Mouse (Mus musculus): ENCODE results near the gene Actl11. TPM values are rescaled to one million over a fixed set of nuclear protein-coding genes. Genes with fewer than 3 reads are reported as not detected.

Gene Actl11
- polyA plus RNA-seq, 1 experiment from 2014 or later, result not detected

DNA sequence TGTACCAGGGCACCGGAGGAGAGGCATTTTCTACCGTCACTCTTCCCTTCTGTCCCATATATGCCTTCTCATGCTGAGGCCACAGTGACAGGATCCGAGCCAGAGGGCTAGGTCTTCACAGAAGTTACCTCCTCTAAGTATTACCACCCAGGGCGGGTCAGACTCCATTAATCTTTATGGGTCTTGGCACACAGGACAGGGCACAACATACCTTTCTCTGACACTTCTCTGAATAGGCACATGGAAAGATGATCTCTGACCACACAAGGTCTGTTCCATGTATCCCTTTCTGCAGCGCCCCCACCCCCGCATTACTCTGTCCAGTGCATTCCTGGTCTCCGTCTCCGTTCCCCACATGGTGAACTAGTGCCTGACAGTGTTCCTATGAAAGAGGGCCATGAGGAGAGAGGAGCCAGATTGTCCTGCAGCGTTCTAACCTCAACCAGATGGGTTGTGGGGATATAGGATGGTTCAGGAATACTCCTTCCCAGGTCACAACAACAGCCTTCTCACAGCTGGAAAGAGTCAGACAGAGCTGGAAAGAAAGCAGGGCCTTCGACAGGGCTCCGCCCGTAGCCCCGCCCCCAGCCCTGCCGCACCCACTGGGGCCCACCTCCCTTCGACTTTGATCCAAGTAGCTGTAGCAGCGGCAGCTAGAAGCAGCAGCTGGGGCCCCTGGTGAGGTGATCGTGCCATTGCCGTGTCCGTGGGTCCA is 21.9 kb upstream of the Actl11 start, which contains the start of gene Mst1r:
TSS of gene Mst1r (plus strand) at position 622 of the 715 bp plus-strand sequence.
- H3K4me3 ChIP-seq (ENCODE audit: low read depth, low read length), result peak within 1 kb of the TSS; percentile 51
- 18% methylated on average over 14 of the region's 19 CpGs for WGBS

GRCm38 (mm10) chr9:107906967-107907800 is 21.1 kb upstream of the Actl11 start:
- TF ChIP-seq EP300 (optimal IDR thresholded peaks at IDR 0.05), result no peak
- TF ChIP-seq CTCF (IDR thresholded peaks at IDR 0.05; ENCODE audit: low read depth), result no peak
- Histone ChIP-seq H3K4me2 (replicated peaks; ENCODE audit: low read depth) (peak overlapping the region; percentile 91), H3K36me3 (ENCODE audit: control insufficient read depth, insufficient read depth, low read length) (peaks cover 4% of the 10 kb centered on the region; the same call in 1 of the 2 replicates), H3K4me1 (replicated peaks; ENCODE audit: control insufficient read depth, insufficient read depth) (peaks cover 9% of the 10 kb centered on the region), H3K9ac (ENCODE audit: low read length) (peak overlapping the region; percentile 72), H3K9me3 (ENCODE audit: control insufficient read depth, low read length) (no peaks in the 10 kb centered on the region), H3K27me3 (ENCODE audit: control insufficient read depth, insufficient read depth, low read length) (no peaks in the 10 kb centered on the region), H3K4me3 (ENCODE audit: low read depth, low read length) (peak overlapping the region; percentile 51), H3K27ac (replicated peaks) (peak overlapping the region; percentile 96)
- WGBS, result 26% methylated on average over 31 of the region's 31 CpGs
- ATAC-seq (ENCODE audit: low FRiP score, low TSS enrichment), result no peak
- DNase-seq (ENCODE audit: low spot score), result peak; percentile 54

More for the DNA sequence above, 21.9 kb upstream of the Actl11 start, which contains the start of gene Mst1r:
- peak within 1 kb of the TSS; percentile 96 for H3K27ac ChIP-seq (replicated peaks)
- no peaks in the 10 kb centered on the region for H3K27me3 ChIP-seq (ENCODE audit: control insufficient read depth, insufficient read depth, low read length)
- H3K9ac ChIP-seq (ENCODE audit: low read length), result peak within 1 kb of the TSS; percentile 72
- peak; percentile 67 for ATAC-seq (ENCODE audit: low FRiP score, low TSS enrichment)
- peaks cover 9% of the 10 kb centered on the region for H3K4me1 ChIP-seq (replicated peaks; ENCODE audit: control insufficient read depth, insufficient read depth)
- TF ChIP-seq EP300 (optimal IDR thresholded peaks at IDR 0.05) (no peak), CTCF (IDR thresholded peaks at IDR 0.05; ENCODE audit: low read depth) (no peak)
- no peaks in the 10 kb centered on the region for H3K9me3 ChIP-seq (ENCODE audit: control insufficient read depth, low read length)
- peak; percentile 94 for DNase-seq (ENCODE audit: low spot score)
- peaks cover under 1% of the 10 kb centered on the region; the same call in 1 of the 2 replicates for H3K36me3 ChIP-seq (ENCODE audit: control insufficient read depth, insufficient read depth, low read length)
- H3K4me2 ChIP-seq (replicated peaks; ENCODE audit: low read depth), result peak within 1 kb of the TSS; percentile 91

DNA sequence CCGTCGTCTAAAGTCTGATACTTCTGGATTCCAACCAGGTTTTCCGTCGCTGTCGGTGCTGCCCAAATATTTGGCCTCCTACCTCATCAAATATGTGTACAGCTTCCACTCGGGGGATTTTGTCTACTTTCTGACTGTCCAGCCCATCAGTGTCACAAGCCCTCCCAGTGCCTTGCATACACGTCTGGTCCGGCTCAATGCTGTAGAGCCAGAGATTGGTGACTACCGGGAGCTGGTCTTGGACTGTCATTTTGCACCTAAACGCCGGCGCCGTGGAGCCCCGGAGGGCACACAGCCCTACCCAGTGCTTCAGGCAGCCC is 20.5 kb upstream of the Actl11 start:
- Histone ChIP-seq H3K4me1 (replicated peaks; ENCODE audit: control insufficient read depth, insufficient read depth) (peaks cover 9% of the 10 kb centered on the region), H3K4me3 (ENCODE audit: low read depth, low read length) (peak overlapping the region; percentile 51), H3K27ac (replicated peaks) (peak overlapping the region; percentile 96), H3K36me3 (ENCODE audit: control insufficient read depth, insufficient read depth, low read length) (peaks cover 9% of the 10 kb centered on the region), H3K9ac (ENCODE audit: low read length) (peak overlapping the region; percentile 72), H3K27me3 (ENCODE audit: control insufficient read depth, insufficient read depth, low read length) (no peaks in the 10 kb centered on the region), H3K4me2 (replicated peaks; ENCODE audit: low read depth) (peak overlapping the region; percentile 91), H3K9me3 (ENCODE audit: control insufficient read depth, low read length) (no peaks in the 10 kb centered on the region)
- ATAC-seq (ENCODE audit: low FRiP score, low TSS enrichment) (no peak), DNase-seq (ENCODE audit: low spot score) (peak; percentile 41)
- WGBS, result 40% methylated on average over 14 of the region's 14 CpGs
- no peak for TF ChIP-seq CTCF (IDR thresholded peaks at IDR 0.05; ENCODE audit: low read depth)
- no peak for TF ChIP-seq EP300 (optimal IDR thresholded peaks at IDR 0.05)

- Histone ChIP-seq H3K27me3 (ENCODE audit: control insufficient read depth, insufficient read depth, low read length) (no peaks in the 10 kb centered on the region), H3K9ac (ENCODE audit: low read length) (peak overlapping the region; percentile 72), H3K36me3 (ENCODE audit: control insufficient read depth, insufficient read depth, low read length) (peaks cover 16% of the 10 kb centered on the region), H3K4me2 (replicated peaks; ENCODE audit: low read depth) (peak overlapping the region; percentile 91), H3K9me3 (ENCODE audit: control insufficient read depth, low read length) (no peaks in the 10 kb centered on the region), H3K27ac (replicated peaks) (peak overlapping the region; percentile 96), H3K4me3 (ENCODE audit: low read depth, low read length) (peak overlapping the region; percentile 51), H3K4me1 (replicated peaks; ENCODE audit: control insufficient read depth, insufficient read depth) (peaks cover 9% of the 10 kb centered on the region)
- 10% methylated on average over 18 of the region's 18 CpGs for whole genome bisulfite sequencing
- TF ChIP-seq CTCF (IDR thresholded peaks at IDR 0.05; ENCODE audit: low read depth), result no peak
- TF ChIP-seq EP300 (optimal IDR thresholded peaks at IDR 0.05), result peak; percentile 31
- ATAC-seq (ENCODE audit: low FRiP score, low TSS enrichment) (peak; percentile 57), DNase-seq (ENCODE audit: low spot score) (peak; percentile 85)
Measured at GRCm38 (mm10) chr9:107908410-107909158, 19.7 kb upstream of the Actl11 start.

DNA sequence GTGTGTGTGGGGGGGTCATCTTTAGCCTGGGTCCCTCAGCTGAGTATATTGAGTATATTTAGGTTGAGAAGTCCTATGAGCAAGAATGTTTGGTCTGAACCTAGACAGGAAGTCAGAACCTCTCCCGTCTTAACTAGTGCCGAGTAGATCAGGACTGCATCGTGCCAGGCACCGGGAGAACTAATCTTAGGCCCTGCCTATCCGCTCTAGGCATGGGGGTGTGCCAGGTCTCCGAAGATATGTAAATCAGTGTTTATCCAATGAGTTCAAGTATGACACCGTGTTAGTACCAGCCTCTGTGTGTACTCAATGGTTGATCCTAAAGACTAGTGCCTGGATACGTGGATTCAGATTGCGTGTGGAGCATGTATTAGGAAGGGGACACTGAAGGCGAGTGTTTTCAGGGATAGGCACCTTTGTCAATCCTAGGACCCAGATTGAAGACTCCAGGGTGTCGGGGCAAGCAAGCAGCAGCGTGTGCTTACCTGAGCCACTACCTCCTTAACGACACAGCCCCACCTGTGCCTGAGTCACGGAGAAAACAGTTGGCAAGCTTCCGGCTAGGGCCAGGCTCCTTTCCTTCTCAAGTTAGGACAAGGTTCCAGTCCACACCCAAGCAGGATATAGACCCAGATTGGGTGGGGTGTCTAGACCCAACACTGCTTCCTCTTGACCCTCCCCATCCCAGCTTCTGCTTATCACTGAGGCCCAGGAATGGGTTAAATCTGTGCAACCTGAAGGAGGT is 18.1 kb upstream of the Actl11 start:
- peak overlapping the region; percentile 51 for H3K4me3 ChIP-seq (ENCODE audit: low read depth, low read length)
- no peaks in the 10 kb centered on the region for H3K27me3 ChIP-seq (ENCODE audit: control insufficient read depth, insufficient read depth, low read length)
- H3K9ac ChIP-seq (ENCODE audit: low read length), result peak overlapping the region; percentile 65
- peaks cover 20% of the 10 kb centered on the region for H3K36me3 ChIP-seq (ENCODE audit: control insufficient read depth, insufficient read depth, low read length)
- peaks cover 9% of the 10 kb centered on the region for H3K4me1 ChIP-seq (replicated peaks; ENCODE audit: control insufficient read depth, insufficient read depth)
- TF ChIP-seq EP300 (optimal IDR thresholded peaks at IDR 0.05) (peak; percentile 76), CTCF (IDR thresholded peaks at IDR 0.05; ENCODE audit: low read depth) (no peak)
- H3K9me3 ChIP-seq (ENCODE audit: control insufficient read depth, low read length), result no peaks in the 10 kb centered on the region
- WGBS, result 42% methylated on average over 15 of the region's 15 CpGs
- peak overlapping the region; percentile 91 for H3K4me2 ChIP-seq (replicated peaks; ENCODE audit: low read depth)
- DNase-seq (ENCODE audit: low spot score) (peak; percentile 91), ATAC-seq (ENCODE audit: low FRiP score, low TSS enrichment) (peak; percentile 88)
- peak overlapping the region; percentile 96 for H3K27ac ChIP-seq (replicated peaks)
